Mouse (Mus musculus): ENCODE data around the gene Cox19. TPM values are rescaled to one million over a fixed set of nuclear protein-coding genes. Genes with fewer than 3 reads are reported as not detected.

The Cox19 gene
- polyA plus RNA-seq, 1 experiment from 2014 or later, result 131 TPM

- peak overlapping the region; percentile 88 for H3K4me2 ChIP-seq (replicated peaks)
- H3K36me3 ChIP-seq, result no peaks in the 10 kb centered on the region
- peak overlapping the region; percentile 73 for H3K9ac ChIP-seq (replicated peaks)
- H3K9me3 ChIP-seq, result no peaks in the 10 kb centered on the region
- WGBS, result 1% methylated on average over 70 of the region's 73 CpGs
- H3K27me3 ChIP-seq, result no peaks in the 10 kb centered on the region
- peak overlapping the region; percentile 59 for H3K4me3 ChIP-seq (replicated peaks)
- ATAC-seq, result peak; percentile 86
- peak overlapping the region; percentile 27 for H3K27ac ChIP-seq
- peaks cover 40% of the 10 kb centered on the region for H3K4me1 ChIP-seq (replicated peaks)
These were observed 29.4 kb upstream of the Cox19 start for GRCm38 (mm10) chr5:139380385-139381248.

- H3K27ac ChIP-seq, result peak overlapping the region; percentile 27; the same call in 1 of the 2 replicates
- ATAC-seq, result peak; percentile 46; the same call in 1 of the 2 replicates
These were observed 28.7 kb upstream of the Cox19 start for GRCm38 (mm10) chr5:139379771-139380384.

GRCm38 (mm10) chr5:139378986-139379629, 27.9 kb upstream of the Cox19 start:
- Histone ChIP-seq H3K36me3 (no peaks in the 10 kb centered on the region), H3K9ac (replicated peaks) (no peak overlapping the region), H3K4me1 (replicated peaks) (peaks cover 40% of the 10 kb centered on the region), H3K4me2 (replicated peaks) (no peak overlapping the region), H3K27ac (peak overlapping the region; percentile 49; the same call in 1 of the 2 replicates), H3K4me3 (replicated peaks) (no peak overlapping the region), H3K27me3 (no peaks in the 10 kb centered on the region), H3K9me3 (no peaks in the 10 kb centered on the region)
- ATAC-seq, result 0 out of 2 replicates have a peak, but pooled peaks have one; percentile 34
- 57% methylated on average over 21 of the region's 21 CpGs for WGBS

More at GRCm38 (mm10) chr5:139379771-139380384, 28.7 kb upstream of the Cox19 start:
- H3K4me3 ChIP-seq (replicated peaks), result peak overlapping the region; percentile 59
- WGBS, result 21% methylated on average over 8 of the region's 8 CpGs
- no peaks in the 10 kb centered on the region for H3K36me3 ChIP-seq
- peaks cover 40% of the 10 kb centered on the region for H3K4me1 ChIP-seq (replicated peaks)
- peak overlapping the region; percentile 73 for H3K9ac ChIP-seq (replicated peaks)
- no peaks in the 10 kb centered on the region for H3K27me3 ChIP-seq
- peak overlapping the region; percentile 88 for H3K4me2 ChIP-seq (replicated peaks)
- H3K9me3 ChIP-seq, result no peaks in the 10 kb centered on the region

GRCm38 (mm10) chr5:139378271-139378556, 27.0 kb upstream of the Cox19 start:
- no peak overlapping the region for H3K9ac ChIP-seq (replicated peaks)

GRCm38 (mm10) chr5:139377468-139378270, 26.5 kb upstream of the Cox19 start, which contains the start of gene Gpr146:
Gene Gpr146, plus strand, starts transcription at chr5:139377697.
- no peak within 1 kb of the TSS for H3K4me2 ChIP-seq (replicated peaks)
- 88% methylated on average over 18 of the region's 18 CpGs for WGBS
- no peak for ATAC-seq

More at GRCm38 (mm10) chr5:139378271-139378556, 27.0 kb upstream of the Cox19 start:
- no peak for ATAC-seq
- Histone ChIP-seq H3K27ac (no peak overlapping the region), H3K27me3 (no peaks in the 10 kb centered on the region), H3K4me3 (replicated peaks) (no peak overlapping the region), H3K4me1 (replicated peaks) (peaks cover 38% of the 10 kb centered on the region), H3K4me2 (replicated peaks) (no peak overlapping the region), H3K9me3 (no peaks in the 10 kb centered on the region), H3K36me3 (no peaks in the 10 kb centered on the region)
- 94% methylated on average over 7 of the region's 7 CpGs for WGBS

GRCm38 (mm10) chr5:139374841-139375240, 23.6 kb upstream of the Cox19 start:
- no peaks in the 10 kb centered on the region for H3K27me3 ChIP-seq
- H3K27ac ChIP-seq, result no peak overlapping the region
- H3K4me1 ChIP-seq (replicated peaks), result peaks cover 34% of the 10 kb centered on the region
- no peak for ATAC-seq
- no peaks in the 10 kb centered on the region for H3K9me3 ChIP-seq
- H3K36me3 ChIP-seq, result no peaks in the 10 kb centered on the region
- H3K4me2 ChIP-seq (replicated peaks), result no peak overlapping the region
- 81% methylated on average over 2 of the region's 2 CpGs for WGBS
- H3K9ac ChIP-seq (replicated peaks), result no peak overlapping the region
- H3K4me3 ChIP-seq (replicated peaks), result no peak overlapping the region

More at GRCm38 (mm10) chr5:139377468-139378270, 26.5 kb upstream of the Cox19 start, which contains the start of gene Gpr146:
- H3K4me1 ChIP-seq (replicated peaks), result peaks cover 35% of the 10 kb centered on the region
- H3K27ac ChIP-seq, result 0 out of 2 replicates have a peak within 1 kb of the TSS, but pooled peaks have one; percentile 25
- H3K9ac ChIP-seq (replicated peaks), result no peak within 1 kb of the TSS; the same call in 1 of the 2 replicates
- no peaks in the 10 kb centered on the region for H3K27me3 ChIP-seq
- no peaks in the 10 kb centered on the region for H3K36me3 ChIP-seq
- H3K4me3 ChIP-seq (replicated peaks), result no peak within 1 kb of the TSS
- H3K9me3 ChIP-seq, result no peaks in the 10 kb centered on the region

GRCm38 (mm10) chr5:139373889-139374444, 22.7 kb upstream of the Cox19 start:
- Histone ChIP-seq H3K4me1 (replicated peaks) (peaks cover 32% of the 10 kb centered on the region), H3K27me3 (no peaks in the 10 kb centered on the region), H3K27ac (no peak overlapping the region), H3K36me3 (no peaks in the 10 kb centered on the region), H3K4me2 (replicated peaks) (no peak overlapping the region), H3K4me3 (replicated peaks) (no peak overlapping the region), H3K9me3 (no peaks in the 10 kb centered on the region), H3K9ac (replicated peaks) (no peak overlapping the region)
- WGBS, result 88% methylated on average over 6 of the region's 6 CpGs
- ATAC-seq, result no peak

GRCm38 (mm10) chr5:139373126-139373525, 21.9 kb upstream of the Cox19 start:
- Histone ChIP-seq H3K4me1 (replicated peaks) (peaks cover 33% of the 10 kb centered on the region), H3K27me3 (no peaks in the 10 kb centered on the region), H3K9me3 (no peaks in the 10 kb centered on the region), H3K4me3 (replicated peaks) (no peak overlapping the region), H3K4me2 (replicated peaks) (no peak overlapping the region), H3K9ac (replicated peaks) (no peak overlapping the region), H3K36me3 (no peaks in the 10 kb centered on the region), H3K27ac (no peak overlapping the region)
- 87% methylated on average over 3 of the region's 3 CpGs for WGBS
- ATAC-seq, result no peak

- Histone ChIP-seq H3K27me3 (no peaks in the 10 kb centered on the region), H3K4me2 (replicated peaks) (peak overlapping the region; percentile 65), H3K36me3 (no peaks in the 10 kb centered on the region), H3K9ac (replicated peaks) (peak overlapping the region; percentile 89), H3K4me1 (replicated peaks) (peaks cover 33% of the 10 kb centered on the region), H3K9me3 (no peaks in the 10 kb centered on the region), H3K4me3 (replicated peaks) (peak overlapping the region; percentile 59), H3K27ac (peak overlapping the region; percentile 80)
- ATAC-seq, result peak; percentile 95
- WGBS, result 2% methylated on average over 38 of the region's 39 CpGs
These were observed 20.6 kb upstream of the Cox19 start for GRCm38 (mm10) chr5:139371631-139372401.

GRCm38 (mm10) chr5:139371118-139371517, 19.9 kb upstream of the Cox19 start:
- 52% methylated on average over 5 of the region's 5 CpGs for WGBS
- ATAC-seq, result no peak
- H3K4me2 ChIP-seq (replicated peaks), result peak overlapping the region; percentile 65
- H3K4me1 ChIP-seq (replicated peaks), result peaks cover 33% of the 10 kb centered on the region
- H3K27me3 ChIP-seq, result no peaks in the 10 kb centered on the region
- no peaks in the 10 kb centered on the region for H3K9me3 ChIP-seq
- no peak overlapping the region for H3K27ac ChIP-seq
- peak overlapping the region; percentile 59; the same call in 1 of the 2 replicates for H3K4me3 ChIP-seq (replicated peaks)
- peak overlapping the region; percentile 89; the same call in 1 of the 2 replicates for H3K9ac ChIP-seq (replicated peaks)
- H3K36me3 ChIP-seq, result no peaks in the 10 kb centered on the region

All from midbrain, embryonic 13.5 days (tissue).